Mouse (Mus musculus) neural tube, embryonic 11.5 days (tissue): ENCODE measurements around the gene Osbpl3. TPM values are rescaled to one million over a fixed set of nuclear protein-coding genes. Genes with fewer than 3 reads are reported as not detected.
"Not testable (repeated sequence)": the region's sequence is repeated elsewhere in the genome, so short reads cannot be mapped to it uniquely, and the experiment has no call there.

Experiments
- ATAC-seq: fragments of 200-750 bp; cut with Nextera tagmentation; 2 replicates; pipeline ENCODE4 v1.8.0; 2017; ENCODE audit warnings: moderate number of reproducible peaks, mild to moderate bottlenecking, moderate TSS enrichment, moderate library complexity; ENCODE audit not compliant: insufficient read depth, low FRiP score, low TSS enrichment
- DNase-seq: peaks from one replicate; pipeline ENCODE4 v3.0.0-alpha.2; 2015; ENCODE audit warnings: low spot score
- H3K27ac ChIP-seq: fragments of 300-500 bp; sonication (generic); 2 replicates; pipeline ENCODE4 v1.5.1; 2014; ENCODE audit warnings: low read depth, mild to moderate bottlenecking, low read length
- H3K27me3 ChIP-seq: fragments of 300-500 bp; sonication (generic); 2 replicates; pipeline ENCODE4 v1.6.1; 2014; ENCODE audit warnings: mild to moderate bottlenecking, low read length, mixed read lengths; ENCODE audit not compliant: control insufficient read depth, insufficient read depth
- H3K36me3 ChIP-seq: fragments of 300-500 bp; sonication (generic); 2 replicates; pipeline ENCODE4 v1.6.1; 2014; ENCODE audit warnings: mild to moderate bottlenecking, low read length, moderate library complexity, mixed read lengths; ENCODE audit not compliant: control insufficient read depth, insufficient read depth
- H3K4me1 ChIP-seq: fragments of 300-500 bp; sonication (generic); 2 replicates; pipeline ENCODE4 v1.6.1; 2014; ENCODE audit warnings: low read length, mixed read lengths; ENCODE audit not compliant: control insufficient read depth, insufficient read depth
- H3K4me2 ChIP-seq: fragments of 300-500 bp; sonication (generic); 2 replicates; pipeline ENCODE4 v1.6.1; 2014; ENCODE audit warnings: low read depth, mild to moderate bottlenecking, moderate library complexity
- H3K4me3 ChIP-seq: fragments of 300-500 bp; sonication (generic); 2 replicates; pipeline ENCODE4 v1.5.1; 2014; ENCODE audit warnings: low read depth, low read length
- H3K9ac ChIP-seq: fragments of 300-500 bp; sonication (generic); 2 replicates; pipeline ENCODE4 v1.6.1; 2014; ENCODE audit warnings: mild to moderate bottlenecking, low read length
- H3K9me3 ChIP-seq: fragments of 300-500 bp; sonication (generic); 2 replicates; pipeline ENCODE4 v1.6.1; 2016; ENCODE audit warnings: low read length; ENCODE audit not compliant: control insufficient read depth
- WGBS: fragments of 180-500 bp; shearing (Covaris S2); extraction: QIAGEN DNeasy Blood & Tissue Kit; methylation state at CpG from one replicate; pipeline ENCODE4 v1.1.7; 2014; 5-methylcytosine and 5-hydroxymethylcytosine counted together
- polyA plus RNA-seq: library from polyadenylated mRNA; unstranded; fragments of >200 nt; fragmentation: Nextera tagmentation; extraction: Ambion mirVana; gene quantifications from 2 replicates; pipeline ENCODE4 v1.2.1, GENCODE M21; 2014

Osbpl3 gene
- polyA plus RNA-seq, 1 experiment from 2014 or later, result 5.0 TPM

DNA sequence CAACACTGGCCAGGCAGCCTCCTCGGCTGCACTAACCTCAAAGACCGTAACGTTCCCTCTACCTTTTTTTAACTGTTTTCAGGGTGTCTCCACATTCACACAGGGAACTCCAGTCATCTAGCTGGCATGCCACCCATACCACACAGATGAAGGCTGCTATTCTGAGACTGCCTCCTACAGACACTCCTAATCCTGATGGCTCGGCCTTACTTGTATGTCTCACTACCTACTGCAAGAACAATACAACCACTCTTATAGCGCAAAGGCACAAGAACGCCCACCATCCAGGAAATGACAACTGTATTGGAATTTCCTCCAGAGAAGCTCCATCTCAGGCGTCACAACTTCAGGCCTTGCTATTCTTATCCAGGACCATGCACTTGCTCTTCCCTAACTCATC lies 15.8 kb downstream of the Osbpl3 start:
- 89% methylated on average over 7 of the region's 7 CpGs for WGBS
- ATAC-seq, result no peak
- Histone ChIP-seq H3K27ac (no peak overlapping the region), H3K4me3 (no peak overlapping the region), H3K4me1 (no peaks in the 10 kb centered on the region), H3K4me2 (no peak overlapping the region), H3K27me3 (no peaks in the 10 kb centered on the region), H3K9me3 (no peaks in the 10 kb centered on the region), H3K9ac (no peak overlapping the region), H3K36me3 (no peaks in the 10 kb centered on the region)
- no peak for DNase-seq

DNA sequence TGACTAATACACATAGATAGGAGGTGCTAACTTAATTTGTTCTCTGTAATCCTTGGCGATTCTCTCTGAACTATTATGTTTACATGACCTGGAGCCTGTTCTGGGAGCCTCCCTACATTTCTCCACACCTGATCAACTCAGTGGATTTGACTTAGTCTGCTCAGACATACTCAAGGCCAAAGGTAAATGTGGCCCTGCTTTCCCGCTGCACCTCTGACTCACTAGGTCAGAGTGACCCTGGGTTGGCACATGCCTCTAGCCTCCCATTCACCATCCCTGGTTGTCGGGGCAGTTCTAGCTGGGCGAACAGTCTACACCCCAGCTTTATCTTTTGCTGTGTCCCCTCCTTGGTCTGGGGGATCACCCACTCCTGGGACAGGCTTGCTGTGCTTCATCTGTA lies 17.1 kb downstream of the Osbpl3 start:
- DNase-seq, H3K4me2 ChIP-seq, H3K4me3 ChIP-seq, ATAC-seq, H3K27ac ChIP-seq, H3K36me3 ChIP-seq, H3K4me1 ChIP-seq, H3K27me3 ChIP-seq, H3K9ac ChIP-seq, H3K9me3 ChIP-seq: not testable (repeated sequence)
- WGBS, result 91% methylated on average over 4 of the region's 4 CpGs

GRCm38 (mm10) chr6:50437815-50438214 lies 18.2 kb downstream of the Osbpl3 start:
- Histone ChIP-seq H3K27ac (no peak overlapping the region), H3K27me3 (no peaks in the 10 kb centered on the region), H3K9ac (no peak overlapping the region), H3K4me2 (no peak overlapping the region), H3K4me3 (no peak overlapping the region), H3K36me3 (no peaks in the 10 kb centered on the region), H3K4me1 (no peaks in the 10 kb centered on the region), H3K9me3 (no peaks in the 10 kb centered on the region)
- 95% methylated on average over 2 of the region's 2 CpGs for WGBS
- DNase-seq (no peak), ATAC-seq (no peak)

DNA sequence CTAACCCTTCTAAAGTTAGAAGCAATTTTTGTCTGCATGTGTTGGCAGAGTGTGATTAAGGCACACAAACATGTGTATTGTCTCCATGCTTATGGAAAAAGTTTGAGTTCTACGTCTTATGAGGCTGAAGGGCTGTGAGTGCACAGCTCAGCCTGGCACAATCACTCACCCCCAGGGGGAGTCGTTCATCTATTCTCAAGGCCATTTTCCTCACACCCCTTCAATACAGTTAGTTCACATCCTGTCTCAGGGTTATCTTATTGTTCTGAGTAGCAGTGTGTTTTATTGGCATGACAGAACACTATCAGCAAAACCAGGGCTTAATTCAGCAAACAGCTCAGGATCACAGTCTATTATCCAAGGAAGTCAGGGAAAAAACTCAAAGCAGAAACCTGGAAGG lies 19.3 kb downstream of the Osbpl3 start:
- Histone ChIP-seq H3K27ac (no peak overlapping the region), H3K4me2 (no peak overlapping the region), H3K4me3 (no peak overlapping the region), H3K4me1 (no peaks in the 10 kb centered on the region), H3K36me3 (no peaks in the 10 kb centered on the region), H3K9me3 (no peaks in the 10 kb centered on the region), H3K27me3 (no peaks in the 10 kb centered on the region), H3K9ac (no peak overlapping the region)
- ATAC-seq (no peak), DNase-seq (no peak)
- 75% methylated on average over 2 of the region's 2 CpGs for WGBS

- no peak for ATAC-seq
- Histone ChIP-seq H3K9ac (no peak overlapping the region), H3K27ac (no peak overlapping the region), H3K4me1 (no peaks in the 10 kb centered on the region), H3K36me3 (no peaks in the 10 kb centered on the region), H3K4me3 (no peak overlapping the region), H3K9me3 (no peaks in the 10 kb centered on the region), H3K4me2 (no peak overlapping the region), H3K27me3 (no peaks in the 10 kb centered on the region)
- WGBS, result 64% methylated on average over 5 of the region's 5 CpGs
- no peak for DNase-seq
Observed at GRCm38 (mm10) chr6:50432491-50432890, 23.5 kb downstream of the Osbpl3 start.

DNA sequence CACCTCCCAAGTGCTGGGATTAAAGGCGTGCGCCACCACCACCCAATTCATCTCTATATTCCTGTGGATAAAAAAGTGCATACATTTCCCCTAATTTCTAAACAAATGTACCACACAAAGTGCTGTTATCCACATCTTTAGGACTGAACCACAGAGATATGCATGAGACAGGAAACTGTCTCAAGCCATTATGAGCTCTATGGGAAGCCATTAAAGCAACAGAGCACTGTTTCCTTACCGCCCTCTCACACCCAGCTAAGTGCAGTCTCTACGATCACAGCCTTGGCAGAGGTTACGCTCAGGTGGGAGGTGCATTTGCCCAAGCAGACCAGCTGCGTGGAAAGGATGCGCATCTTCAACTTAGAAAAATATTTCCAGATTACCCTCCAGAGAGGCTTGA lies 26.7 kb downstream of the Osbpl3 start:
- WGBS, result 89% methylated on average over 7 of the region's 7 CpGs
- H3K4me1 ChIP-seq, result no peaks in the 10 kb centered on the region
- H3K27me3 ChIP-seq, result no peaks in the 10 kb centered on the region
- no peak overlapping the region for H3K27ac ChIP-seq
- ATAC-seq, result no peak
- H3K4me3 ChIP-seq, result no peak overlapping the region
- no peaks in the 10 kb centered on the region for H3K36me3 ChIP-seq
- no peak overlapping the region for H3K4me2 ChIP-seq
- DNase-seq, result no peak
- no peaks in the 10 kb centered on the region for H3K9me3 ChIP-seq
- H3K9ac ChIP-seq, result no peak overlapping the region

- no peaks in the 10 kb centered on the region for H3K9me3 ChIP-seq
- no peak overlapping the region for H3K4me2 ChIP-seq
- no peak overlapping the region for H3K27ac ChIP-seq
- DNase-seq (no peak), ATAC-seq (no peak)
- WGBS, result 86% methylated on average over 11 of the region's 11 CpGs
- H3K36me3 ChIP-seq, result no peaks in the 10 kb centered on the region
- no peak overlapping the region for H3K4me3 ChIP-seq
- no peaks in the 10 kb centered on the region for H3K27me3 ChIP-seq
- no peak overlapping the region for H3K9ac ChIP-seq
- no peaks in the 10 kb centered on the region for H3K4me1 ChIP-seq
Observed at GRCm38 (mm10) chr6:50427051-50427732, 28.8 kb downstream of the Osbpl3 start.

- DNase-seq, result no peak
Observed at GRCm38 (mm10) chr6:50426571-50426970, 29.4 kb downstream of the Osbpl3 start.

DNA sequence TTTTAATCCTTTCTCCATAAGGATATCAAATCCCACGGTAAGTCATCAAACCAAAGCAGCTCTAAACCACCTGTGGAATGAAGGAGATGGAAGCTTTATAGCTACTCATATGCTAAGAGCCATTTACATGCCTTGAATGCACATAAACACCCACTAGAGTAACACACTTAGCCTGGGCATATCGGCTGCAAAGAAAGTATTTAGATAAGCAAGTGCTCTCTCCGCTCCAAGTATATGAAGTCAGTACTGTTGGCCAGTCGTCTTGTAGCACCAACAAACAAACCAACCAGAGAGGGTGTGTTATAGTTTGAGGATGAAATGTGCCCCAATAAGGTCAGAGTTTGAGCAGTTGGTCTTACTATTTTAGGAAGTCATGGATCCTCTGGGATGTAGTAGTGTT lies 31.7 kb downstream of the Osbpl3 start:
- no peaks in the 10 kb centered on the region for H3K9me3 ChIP-seq
- 92% methylated on average over 4 of the region's 4 CpGs for whole genome bisulfite sequencing
- H3K4me2 ChIP-seq, result no peak overlapping the region
- no peak for DNase-seq
- H3K4me3 ChIP-seq, result no peak overlapping the region
- H3K27me3 ChIP-seq, result no peaks in the 10 kb centered on the region
- no peak overlapping the region for H3K9ac ChIP-seq
- ATAC-seq, result no peak
- H3K4me1 ChIP-seq, result no peaks in the 10 kb centered on the region
- H3K27ac ChIP-seq, result no peak overlapping the region
- no peaks in the 10 kb centered on the region for H3K36me3 ChIP-seq

More at GRCm38 (mm10) chr6:50426571-50426970, 29.4 kb downstream of the Osbpl3 start:
- ATAC-seq, result no peak
- H3K4me1 ChIP-seq, result no peaks in the 10 kb centered on the region
- H3K36me3 ChIP-seq, result no peaks in the 10 kb centered on the region
- H3K9me3 ChIP-seq, result no peaks in the 10 kb centered on the region
- H3K27me3 ChIP-seq, result no peaks in the 10 kb centered on the region
- WGBS, result 96% methylated on average over 4 of the region's 4 CpGs
- H3K27ac ChIP-seq, result no peak overlapping the region
- H3K4me3 ChIP-seq, result no peak overlapping the region
- H3K4me2 ChIP-seq, result no peak overlapping the region
- H3K9ac ChIP-seq, result no peak overlapping the region
